Mouse (Mus musculus): ENCODE data around the gene Meis1. TPM values are rescaled to one million over a fixed set of nuclear protein-coding genes. Genes with fewer than 3 reads are reported as not detected.

Gene Meis1
- total RNA-seq, 4 experiments from 2014 or later, result 6.9 to 10.6 (median 7.7) TPM

- DNase-seq (ENCODE audit: low spot score in 2 of 2), result no peak
These were observed 4.2 kb downstream of the Meis1 start for GRCm38 (mm10) chr11:19014441-19015161.

DNA sequence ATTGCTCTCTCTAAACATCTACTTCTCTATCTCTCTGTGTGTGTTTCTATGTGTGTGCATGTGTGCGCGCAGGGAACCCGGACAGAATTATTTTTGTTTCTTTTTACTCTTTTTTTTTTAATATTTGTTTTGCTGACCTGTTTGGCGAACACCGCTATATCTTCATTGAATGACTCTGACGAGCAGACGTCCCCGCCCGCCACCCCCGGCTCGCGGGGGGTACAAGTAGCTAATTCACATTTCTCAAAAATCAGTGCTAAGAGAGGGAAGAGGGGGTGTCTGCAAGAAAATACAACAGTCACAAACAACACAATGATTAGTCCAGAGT, 4.7 kb downstream of the Meis1 start:
- no peak for DNase-seq (ENCODE audit: low spot score in 2 of 2)

GRCm38 (mm10) chr11:19013141-19014112, 5.4 kb downstream of the Meis1 start:
- no peak for DNase-seq (ENCODE audit: low spot score in 2 of 2)

DNA sequence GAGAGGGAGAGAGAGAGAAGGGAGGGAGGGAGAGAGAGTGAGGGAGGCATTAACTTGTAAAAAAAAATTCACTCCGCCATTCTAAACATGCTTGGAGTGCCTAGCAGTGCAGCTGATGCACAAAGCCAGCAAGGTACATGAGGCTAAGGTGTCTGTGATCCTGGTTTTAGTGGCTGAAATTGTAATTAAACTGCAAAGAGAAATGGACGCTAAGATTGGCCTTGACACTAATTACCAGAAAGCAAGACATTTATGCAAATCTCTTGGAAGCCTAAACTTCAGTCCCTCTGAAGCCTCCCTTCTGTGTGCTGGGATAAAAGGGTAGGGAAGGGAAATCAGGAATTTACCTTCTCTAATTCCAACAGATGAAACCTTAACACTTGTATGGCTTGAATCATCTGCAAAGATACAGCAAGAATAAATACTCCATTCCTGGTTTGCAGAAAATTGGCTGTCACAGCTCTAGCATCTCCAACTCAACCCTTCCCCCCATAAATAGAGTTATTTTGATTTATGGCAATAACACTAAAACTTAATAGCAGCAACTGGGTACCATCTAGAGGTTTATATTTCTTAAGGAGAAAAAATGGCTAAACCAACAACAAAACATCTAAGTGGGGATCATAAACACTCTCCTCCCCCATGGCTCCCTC, 6.2 kb downstream of the Meis1 start:
- no peak for DNase-seq (ENCODE audit: low spot score in 2 of 2)

DNA sequence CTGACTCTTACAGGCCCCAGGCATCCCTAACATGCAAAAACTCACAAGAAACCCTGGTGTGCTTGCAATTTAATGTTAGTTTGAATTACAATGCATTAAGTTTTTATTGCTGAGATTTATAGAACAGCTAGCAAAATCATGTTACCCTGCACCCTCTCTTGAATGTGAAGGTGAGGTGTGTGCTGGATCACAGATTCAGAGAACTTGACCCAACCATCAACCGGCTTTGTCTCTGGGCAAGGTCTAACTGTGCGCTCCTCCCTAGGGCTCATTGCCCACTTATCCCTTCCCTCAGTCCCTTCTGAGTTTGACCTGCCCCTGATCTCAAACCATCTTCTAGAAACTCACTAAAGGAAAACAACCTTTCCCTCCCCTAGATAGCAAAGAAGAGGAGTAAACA, 6.8 kb downstream of the Meis1 start:
- DNase-seq (ENCODE audit: low spot score in 2 of 2), result no peak

DNA sequence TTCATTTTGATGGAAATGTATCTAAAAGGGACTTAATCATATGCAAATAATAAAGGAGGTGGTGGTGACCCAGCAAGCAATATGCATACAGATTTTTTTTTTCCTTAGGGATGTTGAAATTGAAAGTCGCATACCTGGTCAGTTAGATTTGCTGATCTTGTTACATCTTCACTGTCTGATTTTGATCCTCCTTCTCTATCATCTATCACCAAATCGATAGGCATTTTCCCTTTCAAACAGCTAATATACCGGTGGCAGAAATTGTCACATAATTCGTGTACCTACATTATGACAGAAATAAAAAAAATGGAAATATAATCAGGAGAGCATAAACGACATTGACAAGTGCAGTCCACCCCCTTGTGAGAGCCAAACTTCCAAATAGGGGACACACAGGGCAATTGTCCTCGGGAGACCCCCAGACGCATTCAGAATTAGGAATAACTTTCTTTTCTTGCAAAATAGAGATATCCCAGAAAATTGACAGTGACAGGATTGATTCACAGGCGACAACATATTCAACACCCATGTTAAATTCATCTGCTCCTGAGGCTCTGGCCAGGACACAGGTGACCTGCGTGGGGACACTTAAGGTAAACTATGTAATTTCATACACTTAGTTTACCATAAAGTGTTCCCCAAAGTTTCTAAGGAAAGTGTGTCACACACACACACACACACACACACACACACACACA, 7.5 kb downstream of the Meis1 start:
- no peak for DNase-seq (ENCODE audit: low spot score in 2 of 2)

DNA sequence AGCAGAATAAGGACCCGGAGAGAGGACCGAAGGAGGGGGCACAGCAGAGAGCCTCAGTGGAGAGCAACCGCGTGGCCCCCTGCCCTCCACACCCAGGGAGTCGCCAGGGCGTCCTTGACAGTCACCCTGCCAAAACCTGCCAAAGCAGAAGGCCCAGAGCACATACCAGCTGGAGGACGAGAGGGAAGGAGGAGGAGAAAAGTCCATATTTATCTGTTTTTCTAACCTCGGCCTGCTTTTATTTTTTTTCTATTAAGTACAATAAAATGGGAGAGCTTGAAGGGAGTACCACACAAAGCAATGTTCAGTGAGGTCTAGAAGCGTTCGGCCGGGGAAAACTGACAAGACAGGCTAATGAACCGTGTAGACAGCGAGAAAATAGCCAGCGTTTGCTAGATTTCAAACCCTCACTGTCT, 8.4 kb downstream of the Meis1 start:
- no peak for DNase-seq (ENCODE audit: low spot score in 2 of 2)

DNA sequence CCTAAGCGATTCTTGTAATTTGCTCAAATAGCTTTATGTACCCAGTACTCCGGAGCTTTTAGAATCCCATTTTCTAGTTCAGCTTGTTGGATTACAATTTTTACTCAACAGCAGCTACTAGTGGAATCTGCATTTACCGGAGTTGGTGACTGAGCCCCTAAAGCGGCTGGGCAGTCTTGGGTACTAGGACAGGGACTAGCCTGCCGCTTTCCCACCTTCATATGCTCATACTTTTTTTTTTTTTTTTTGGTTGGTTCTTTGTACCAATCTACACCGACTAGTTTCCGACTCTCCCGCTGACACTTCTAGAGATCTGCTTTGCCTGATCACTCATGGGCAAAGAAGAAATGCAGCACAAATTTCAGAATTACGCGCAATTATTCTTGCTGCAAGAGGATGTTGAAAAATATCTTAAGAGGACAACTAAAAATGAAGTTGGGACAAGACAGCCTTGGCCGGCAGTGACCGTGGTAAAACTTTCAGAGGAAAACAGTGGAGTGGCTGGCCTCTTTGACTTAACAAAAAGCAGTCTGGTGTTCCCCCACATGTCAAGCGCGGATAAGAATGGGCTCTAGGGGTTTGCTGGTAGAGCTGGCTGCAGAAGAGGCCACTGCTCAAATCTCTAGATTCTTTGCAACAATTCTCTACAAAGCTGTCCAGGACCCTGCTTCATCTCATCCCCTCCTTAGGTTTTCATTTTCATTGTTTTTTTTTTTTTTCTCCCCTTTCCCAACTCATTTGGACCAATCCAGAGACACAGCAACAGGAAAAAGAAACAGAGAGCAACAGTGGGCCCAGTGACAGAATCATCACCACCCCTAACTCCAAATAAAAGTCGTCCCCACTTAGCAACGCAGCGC, 9.0 kb downstream of the Meis1 start:
- DNase-seq (ENCODE audit: low spot score in 2 of 2), result no peak

- DNase-seq (ENCODE audit: low spot score in 2 of 2), result no peak
These were observed 10.0 kb downstream of the Meis1 start for GRCm38 (mm10) chr11:19008610-19009384.

- DNase-seq (ENCODE audit: low spot score in 2 of 2), result no peak
These were observed 11.0 kb downstream of the Meis1 start for GRCm38 (mm10) chr11:19007541-19008424.

- no peak for DNase-seq (ENCODE audit: low spot score in 2 of 2)
These were observed 11.7 kb downstream of the Meis1 start for GRCm38 (mm10) chr11:19007068-19007467.

DNA sequence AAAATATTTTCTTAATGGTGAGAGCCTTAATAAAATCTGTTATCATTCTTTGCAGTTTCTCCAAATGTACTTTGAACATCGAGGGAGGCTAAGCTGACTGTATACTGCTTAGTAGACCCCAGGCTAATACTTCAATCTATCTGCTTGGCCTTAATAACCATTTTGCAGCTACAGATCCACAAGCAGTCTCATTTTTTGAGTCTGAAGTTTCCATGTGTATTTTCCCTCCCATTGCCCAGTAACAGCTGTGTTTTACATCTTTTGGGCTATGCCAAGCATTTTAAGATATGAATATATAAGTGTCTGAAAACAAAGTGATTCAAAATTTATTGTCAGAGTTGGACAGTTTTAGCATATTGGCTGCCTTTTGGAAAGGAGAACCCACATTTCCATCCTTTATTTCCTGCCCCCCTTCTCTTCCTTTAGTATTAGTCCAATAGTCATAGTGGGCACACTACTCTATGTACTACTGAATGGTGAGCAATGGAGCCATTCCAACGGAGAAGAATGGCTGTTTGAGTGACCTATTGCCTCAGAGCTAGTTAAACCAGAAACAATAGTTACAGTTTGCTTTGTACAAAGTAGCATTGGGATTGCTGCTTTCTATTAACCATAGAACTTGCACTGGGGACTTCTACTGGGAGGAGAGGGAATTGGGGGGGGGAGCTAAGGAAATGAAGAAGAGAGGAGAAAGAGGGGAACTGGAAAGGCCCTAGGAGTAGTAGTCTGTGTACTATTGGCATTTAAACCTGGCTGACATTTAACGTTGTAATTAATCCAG, 12.7 kb downstream of the Meis1 start:
- DNase-seq (ENCODE audit: low spot score in 2 of 2), result no peak

DNA sequence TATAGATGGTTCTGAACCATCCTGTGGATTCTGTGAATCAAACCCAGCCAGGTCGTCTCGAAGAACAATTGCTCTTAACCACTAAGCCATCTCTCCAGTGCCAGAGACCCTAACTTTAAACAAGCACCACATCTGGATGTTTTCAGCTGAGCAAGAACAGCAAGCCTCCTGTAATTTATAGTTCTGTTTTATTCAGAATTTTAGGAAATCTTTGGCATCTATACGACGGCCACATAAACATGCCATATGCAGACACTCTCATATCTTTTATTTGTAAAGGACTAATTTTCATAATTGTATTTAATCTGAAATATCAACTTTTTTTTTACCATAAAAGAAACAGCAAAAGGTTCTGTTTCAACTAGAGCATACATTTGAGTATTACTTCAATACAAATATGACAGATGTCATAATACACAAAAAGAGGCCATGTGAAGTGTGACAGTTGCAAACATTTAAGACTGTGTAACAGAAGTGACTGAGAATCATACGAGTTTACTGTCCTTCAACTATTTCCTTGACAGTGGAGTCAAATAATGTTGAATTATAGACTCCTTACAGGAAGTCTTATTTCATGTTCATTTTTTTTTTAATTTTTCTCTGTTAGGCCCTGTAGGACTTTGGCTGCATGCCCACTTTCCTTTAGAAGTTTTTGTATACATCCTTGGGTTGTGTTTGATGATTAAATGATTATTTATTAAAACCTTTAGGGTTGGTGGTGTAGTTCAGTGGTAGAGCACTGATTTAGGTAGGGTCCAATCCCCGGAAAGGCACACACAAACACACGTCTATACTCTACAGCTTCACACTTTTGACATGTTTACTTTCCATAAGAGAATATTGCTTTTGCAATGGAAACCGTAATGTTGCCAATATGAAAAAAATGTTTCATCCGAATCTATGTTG, 13.5 kb downstream of the Meis1 start:
- no peak for DNase-seq (ENCODE audit: low spot score in 2 of 2)

GRCm38 (mm10) chr11:19003066-19003465, 15.7 kb downstream of the Meis1 start:
- DNase-seq (ENCODE audit: low spot score in 2 of 2), result no peak

GRCm38 (mm10) chr11:18996767-18997166, 22.0 kb downstream of the Meis1 start:
- DNase-seq (ENCODE audit: low spot score in 2 of 2), result no peak

DNA sequence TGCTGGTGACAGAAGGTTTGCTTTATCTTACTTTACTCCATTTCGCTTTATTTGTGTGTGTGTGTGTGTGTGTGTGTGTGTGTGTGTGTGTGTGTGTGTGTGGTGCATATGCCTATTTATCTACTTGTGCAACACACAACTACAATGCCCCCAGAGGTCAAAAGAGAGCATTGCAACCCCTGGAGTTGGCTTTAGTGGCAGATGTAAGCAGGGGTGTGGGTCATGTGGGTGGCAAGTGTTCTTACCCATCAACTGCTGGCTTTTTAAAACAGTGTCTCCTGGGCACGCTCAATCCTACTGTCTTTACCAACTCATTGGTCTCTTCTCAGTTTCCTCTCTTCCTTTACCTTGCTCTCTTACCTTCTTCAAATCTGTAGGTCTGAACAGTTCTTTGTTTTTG, 22.5 kb downstream of the Meis1 start:
- DNase-seq (ENCODE audit: low spot score in 2 of 2), result no peak

- DNase-seq (ENCODE audit: low spot score in 2 of 2), result no peak
These were observed 26.0 kb downstream of the Meis1 start for GRCm38 (mm10) chr11:18992796-18993195.

Data from left cerebral cortex, adult 8-10 months (tissue).